Mouse (Mus musculus) bone marrow, adult 2 months (tissue): ENCODE measurements around the gene Tpst2. TPM values are rescaled to one million over a fixed set of nuclear protein-coding genes. Genes with fewer than 3 reads are reported as not detected.

Experiments
- H3K27ac ChIP-seq: fragments of 200-500 bp; 2 replicates; pipeline ENCODE4 v1.5.1; 2012; ENCODE audit warnings: low read depth, mild to moderate bottlenecking, control low read depth, inconsistent platforms, low read length; ENCODE audit not compliant: control insufficient read depth, poor library complexity, insufficient read depth
- H3K4me1 ChIP-seq: fragments of 200-500 bp; 2 replicates; pipeline ENCODE4 v1.6.1; 2011; ENCODE audit warnings: low read length; ENCODE audit not compliant: control insufficient read depth, insufficient read depth
- H3K4me3 ChIP-seq: fragments of 200-500 bp; replicated peaks from 2 replicates; pipeline ENCODE3; 2011; ENCODE audit warnings: mild to moderate bottlenecking, low read depth, low read length, control low read depth; ENCODE audit not compliant: control insufficient read depth
- CTCF ChIP-seq: fragments of 200-500 bp; IDR thresholded peaks from 2 replicates; pipeline ENCODE4 v1.5.1; 2011; ENCODE audit warnings: low read length, control low read depth; ENCODE audit not compliant: control insufficient read depth, insufficient read depth
- POLR2A ChIP-seq: fragments of 200-500 bp; IDR thresholded peaks from 2 replicates; pipeline ENCODE4 v1.6.1; 2011; ENCODE audit warnings: low read depth, mild to moderate bottlenecking, control low read depth, low read length, borderline replicate concordance; ENCODE audit not compliant: control insufficient read depth
- WGBS: fragments of 180-500 bp; shearing (Covaris S2); methylation state at CpG from one replicate; pipeline ENCODE4 v1.1.7; 2018; 5-methylcytosine and 5-hydroxymethylcytosine counted together
- polyA plus RNA-seq: library from polyadenylated mRNA; stranded (reverse); fragments of >200 nt; gene quantifications from 2 replicates; pipeline ENCODE4 v1.2.4, GENCODE M21; 2011; ENCODE audit warnings: low replicate concordance; ENCODE audit not compliant: missing spikeins, insufficient read depth, insufficient read length

Gene Tpst2
- polyA plus RNA-seq, 1 experiment = 43.3 TPM

- Histone ChIP-seq H3K4me3 (no peak overlapping the region), H3K4me1 (no peaks in the 10 kb centered on the region; the same call in 1 of the 2 replicates), H3K27ac (no peak overlapping the region)
- 42% methylated on average over 6 of the region's 6 CpGs for WGBS
- TF ChIP-seq CTCF = no peak
- no peak for TF ChIP-seq POLR2A
These were observed 79.0 kb downstream of the Tpst2 start for GRCm38 (mm10) chr5:112355493-112355892.

GRCm38 (mm10) chr5:112355910-112356309 lies 79.4 kb downstream of the Tpst2 start, which contains the start of gene Gm6583:
Gm6583 (minus strand) TSS chr5:112356033.
- no peak within 1 kb of the TSS for H3K4me3 ChIP-seq
- 71% methylated on average over 13 of the region's 13 CpGs for WGBS
- TF ChIP-seq CTCF = no peak
- no peak for TF ChIP-seq POLR2A
- H3K4me1 ChIP-seq = no peaks in the 10 kb centered on the region; the same call in 1 of the 2 replicates
- H3K27ac ChIP-seq = no peak within 1 kb of the TSS

GRCm38 (mm10) chr5:112356322-112356721 lies 79.8 kb downstream of the Tpst2 start:
- no peaks in the 10 kb centered on the region; the same call in 1 of the 2 replicates for H3K4me1 ChIP-seq
- H3K4me3 ChIP-seq = no peak overlapping the region
- H3K27ac ChIP-seq = no peak overlapping the region
- TF ChIP-seq POLR2A (no peak), CTCF (no peak)
- WGBS = 77% methylated on average over 9 of the region's 9 CpGs

GRCm38 (mm10) chr5:112359520-112359919 lies 83.0 kb downstream of the Tpst2 start:
- TF ChIP-seq CTCF (no peak), POLR2A (no peak)
- no peak overlapping the region for H3K4me3 ChIP-seq
- H3K27ac ChIP-seq = no peak overlapping the region
- H3K4me1 ChIP-seq = no peaks in the 10 kb centered on the region; the same call in 1 of the 2 replicates
- WGBS = 52% methylated on average over 4 of the region's 4 CpGs

DNA sequence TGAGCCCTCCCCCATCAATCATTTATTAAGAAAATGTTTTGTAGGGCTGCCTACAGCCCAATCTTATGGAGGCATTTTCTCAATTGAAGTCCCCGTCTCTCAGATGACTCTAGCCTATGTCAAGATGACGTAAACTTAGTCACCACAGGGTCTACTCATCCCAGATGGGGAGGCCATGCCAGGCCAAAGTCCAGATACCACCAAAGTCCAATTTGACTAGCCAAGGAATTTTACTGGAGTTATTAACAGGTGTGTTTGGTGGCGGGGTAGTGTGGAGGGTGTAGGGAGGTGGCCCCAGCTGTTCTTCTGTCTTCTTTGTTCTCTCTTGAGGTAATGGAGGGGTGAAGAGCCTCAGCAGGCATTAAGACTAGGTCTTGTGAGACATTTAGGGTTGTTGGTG lies 83.6 kb downstream of the Tpst2 start:
- Histone ChIP-seq H3K4me1 (no peaks in the 10 kb centered on the region), H3K4me3 (no peak overlapping the region), H3K27ac (no peak overlapping the region)
- 89% methylated on average over 3 of the region's 3 CpGs for WGBS
- TF ChIP-seq CTCF = no peak
- no peak for TF ChIP-seq POLR2A

GRCm38 (mm10) chr5:112364184-112364797 lies 87.8 kb downstream of the Tpst2 start:
- H3K27ac ChIP-seq = no peak overlapping the region
- TF ChIP-seq POLR2A (no peak), CTCF (no peak)
- H3K4me1 ChIP-seq = no peaks in the 10 kb centered on the region
- H3K4me3 ChIP-seq = no peak overlapping the region
- 82% methylated on average over 10 of the region's 10 CpGs for WGBS

Other genes starting within 250 kb of the Tpst2 start
- gene Cryba4, start 24.2 kb upstream of the Tpst2 start, polyA plus RNA-seq = 3.4 TPM in 1 of 2 replicates, not detected in the other
- not detected in 2 replicates for gene Crybb1, start 20.9 kb upstream of the Tpst2 start, polyA plus RNA-seq
- gene Tfip11, start 49.7 kb downstream of the Tpst2 start, polyA plus RNA-seq = 10.2 and 20.3 TPM in 2 replicates
- gene Srrd, start 66.3 kb downstream of the Tpst2 start, polyA plus RNA-seq = 8.0 and 14.1 TPM in 2 replicates
- 18.8 and 42.4 TPM in 2 replicates for gene Hps4, start 66.4 kb downstream of the Tpst2 start, polyA plus RNA-seq
- not detected in 2 replicates for gene Gm6583, start 79.3 kb downstream of the Tpst2 start, polyA plus RNA-seq
- gene Asphd2, start 118.2 kb downstream of the Tpst2 start, polyA plus RNA-seq = 1.5 TPM in 1 of 2 replicates, not detected in the other
- not detected in 2 replicates for gene Gm6588, start 172.7 kb downstream of the Tpst2 start, polyA plus RNA-seq